Mouse (Mus musculus) limb, embryonic 14.5 days (tissue): ENCODE results near the gene Slc26a1. TPM values are rescaled to one million over a fixed set of nuclear protein-coding genes. Genes with fewer than 3 reads are reported as not detected.
A peak's percentile ranks its signal among the peaks of the same experiment; 100 is the strongest.

Experiments used
- ATAC-seq: fragments of 200-750 bp; cut with Nextera tagmentation; 2 replicates; pipeline ENCODE4 v1.8.0; 2017; ENCODE audit warnings: low read depth, moderate number of reproducible peaks, moderate TSS enrichment; ENCODE audit not compliant: low FRiP score
- DNase-seq: peaks from one replicate; pipeline ENCODE4 v3.0.0-alpha.2; 2015; ENCODE audit warnings: low spot score
- H3K27ac ChIP-seq: fragments of 300-500 bp; sonication (generic); replicated peaks from 2 replicates; pipeline ENCODE4 v1.5.1; 2014; ENCODE audit warnings: low read depth, mild to moderate bottlenecking, low read length, moderate library complexity, mixed read lengths
- H3K27me3 ChIP-seq: fragments of 300-500 bp; sonication (generic); 2 replicates; pipeline ENCODE4 v1.6.1; 2014; ENCODE audit warnings: low read length, mixed read lengths; ENCODE audit not compliant: control insufficient read depth, insufficient read depth
- H3K36me3 ChIP-seq: fragments of 300-500 bp; sonication (generic); 2 replicates; pipeline ENCODE4 v1.6.1; 2014; ENCODE audit warnings: mild to moderate bottlenecking, low read length, moderate library complexity, mixed read lengths; ENCODE audit not compliant: control insufficient read depth, insufficient read depth
- H3K4me1 ChIP-seq: fragments of 300-500 bp; sonication (generic); 2 replicates; pipeline ENCODE4 v1.6.1; 2014; ENCODE audit warnings: antibody characterized with exemption, low read length, mixed read lengths; ENCODE audit not compliant: control insufficient read depth, insufficient read depth
- H3K4me2 ChIP-seq: fragments of 300-500 bp; sonication (generic); replicated peaks from 2 replicates; pipeline ENCODE4 v1.6.1; 2014; ENCODE audit warnings: low read depth, mild to moderate bottlenecking, low read length, moderate library complexity; ENCODE audit not compliant: severe bottlenecking
- H3K4me3 ChIP-seq: fragments of 300-500 bp; sonication (generic); replicated peaks from 2 replicates; pipeline ENCODE4 v1.5.1; 2014; ENCODE audit warnings: low read length
- H3K9ac ChIP-seq: fragments of 300-500 bp; sonication (generic); 2 replicates; pipeline ENCODE4 v1.6.1; 2014; ENCODE audit warnings: mild to moderate bottlenecking, low read depth, low read length, moderate library complexity; ENCODE audit not compliant: severe bottlenecking
- H3K9me3 ChIP-seq: fragments of 300-500 bp; sonication (generic); 2 replicates; pipeline ENCODE4 v1.6.1; 2016; ENCODE audit warnings: low read length; ENCODE audit not compliant: control insufficient read depth
- POLR2A ChIP-seq: fragments of 200-500 bp; IDR thresholded peaks from 2 replicates; pipeline ENCODE4 v1.8.0; 2012; ENCODE audit warnings: inconsistent platforms, mild to moderate bottlenecking, moderate library complexity, borderline replicate concordance; ENCODE audit not compliant: insufficient read depth, insufficient read length; ENCODE audit errors: extremely low read depth
- WGBS: fragments of 180-500 bp; shearing (Covaris S2); extraction: QIAGEN DNeasy Blood & Tissue Kit; methylation state at CpG from one replicate; pipeline ENCODE4 v1.1.7; 2014; 5-methylcytosine and 5-hydroxymethylcytosine counted together
- polyA plus RNA-seq, 2 experiments: library from polyadenylated mRNA; depleted of rRNA in 1 of 2; stranded (reverse) in 1 of 2; unstranded in 1 of 2; fragments of >200 nt; fragmentation: Nextera tagmentation in 1 of 2; extraction: Ambion mirVana in 1 of 2; gene quantifications; 2 replicates each; pipeline versions ENCODE4 v1.2.1 to v1.2.3; 2012 to 2014

The Slc26a1 gene
- polyA plus RNA-seq, 2 experiments, result 1.3 to 1.4 TPM

- H3K27ac ChIP-seq, result no peak overlapping the region
- 90% methylated on average over 1 of the region's 1 CpGs for WGBS
- ATAC-seq (no peak), DNase-seq (no peak)
- H3K4me3 ChIP-seq, result no peak overlapping the region
- no peaks in the 10 kb centered on the region for H3K27me3 ChIP-seq
- H3K36me3 ChIP-seq, result peaks cover 53% of the 10 kb centered on the region
- no peaks in the 10 kb centered on the region for H3K9me3 ChIP-seq
- no peak for TF ChIP-seq POLR2A
- no peak overlapping the region for H3K9ac ChIP-seq
- no peak overlapping the region for H3K4me2 ChIP-seq
- H3K4me1 ChIP-seq, result peaks cover 2% of the 10 kb centered on the region; the same call in 1 of the 2 replicates
Measured at GRCm38 (mm10) chr5:108708419-108708818, 33.0 kb upstream of the Slc26a1 start.

- H3K4me1 ChIP-seq, result no peaks in the 10 kb centered on the region
- no peaks in the 10 kb centered on the region for H3K9me3 ChIP-seq
- H3K27ac ChIP-seq, result no peak overlapping the region
- WGBS, result 83% methylated on average over 2 of the region's 2 CpGs
- H3K36me3 ChIP-seq, result peaks cover 59% of the 10 kb centered on the region
- H3K4me2 ChIP-seq, result no peak overlapping the region
- ATAC-seq (no peak), DNase-seq (no peak)
- no peak overlapping the region for H3K9ac ChIP-seq
- H3K27me3 ChIP-seq, result no peaks in the 10 kb centered on the region
- H3K4me3 ChIP-seq, result no peak overlapping the region
- TF ChIP-seq POLR2A, result no peak
Measured at GRCm38 (mm10) chr5:108707758-108708157, 32.4 kb upstream of the Slc26a1 start.

GRCm38 (mm10) chr5:108703754-108704626 is 28.6 kb upstream of the Slc26a1 start:
- 77% methylated on average over 12 of the region's 12 CpGs for WGBS
- Histone ChIP-seq H3K9me3 (no peaks in the 10 kb centered on the region), H3K27me3 (no peaks in the 10 kb centered on the region), H3K9ac (no peak overlapping the region), H3K27ac (no peak overlapping the region), H3K4me2 (no peak overlapping the region), H3K4me1 (peaks cover 29% of the 10 kb centered on the region), H3K36me3 (peaks cover 71% of the 10 kb centered on the region), H3K4me3 (no peak overlapping the region)
- DNase-seq (no peak), ATAC-seq (peak; percentile 69)
- no peak for TF ChIP-seq POLR2A

GRCm38 (mm10) chr5:108701341-108702021 is 26.1 kb upstream of the Slc26a1 start:
- no peak for DNase-seq
- Histone ChIP-seq H3K4me2 (no peak overlapping the region), H3K9ac (no peak overlapping the region), H3K36me3 (peaks cover 54% of the 10 kb centered on the region), H3K27ac (0 out of 2 replicates have a peak overlapping the region, but pooled peaks have one; percentile 84), H3K4me3 (no peak overlapping the region), H3K4me1 (peaks cover 54% of the 10 kb centered on the region), H3K27me3 (no peaks in the 10 kb centered on the region), H3K9me3 (no peaks in the 10 kb centered on the region)
- no peak for TF ChIP-seq POLR2A
- no peak for ATAC-seq
- 71% methylated on average over 10 of the region's 10 CpGs for WGBS

GRCm38 (mm10) chr5:108700346-108700745 is 25.0 kb upstream of the Slc26a1 start:
- peaks cover 65% of the 10 kb centered on the region for H3K4me1 ChIP-seq
- peak overlapping the region; percentile 23; the same call in 1 of the 2 replicates for H3K4me2 ChIP-seq
- 34% methylated on average over 3 of the region's 3 CpGs for WGBS

More at GRCm38 (mm10) chr5:108700346-108700745, 25.0 kb upstream of the Slc26a1 start:
- peak; percentile 41 for ATAC-seq
- H3K4me3 ChIP-seq, result no peak overlapping the region
- no peaks in the 10 kb centered on the region for H3K9me3 ChIP-seq
- no peak for DNase-seq
- H3K27me3 ChIP-seq, result no peaks in the 10 kb centered on the region
- peaks cover 43% of the 10 kb centered on the region for H3K36me3 ChIP-seq
- no peak for TF ChIP-seq POLR2A
- peak overlapping the region; percentile 84 for H3K27ac ChIP-seq
- H3K9ac ChIP-seq, result 0 out of 2 replicates have a peak overlapping the region, but pooled peaks have one; percentile 25
